Mouse (Mus musculus) spleen, adult 18-20 months (tissue): ENCODE results near the gene Dusp3.

Experiments used
- DNase-seq, 2 experiments: peaks; one replicate each; pipeline ENCODE4 v3.0.0; 2022; ENCODE audit warnings: mixed read lengths in 2 of 2

Gene Dusp3

DNA sequence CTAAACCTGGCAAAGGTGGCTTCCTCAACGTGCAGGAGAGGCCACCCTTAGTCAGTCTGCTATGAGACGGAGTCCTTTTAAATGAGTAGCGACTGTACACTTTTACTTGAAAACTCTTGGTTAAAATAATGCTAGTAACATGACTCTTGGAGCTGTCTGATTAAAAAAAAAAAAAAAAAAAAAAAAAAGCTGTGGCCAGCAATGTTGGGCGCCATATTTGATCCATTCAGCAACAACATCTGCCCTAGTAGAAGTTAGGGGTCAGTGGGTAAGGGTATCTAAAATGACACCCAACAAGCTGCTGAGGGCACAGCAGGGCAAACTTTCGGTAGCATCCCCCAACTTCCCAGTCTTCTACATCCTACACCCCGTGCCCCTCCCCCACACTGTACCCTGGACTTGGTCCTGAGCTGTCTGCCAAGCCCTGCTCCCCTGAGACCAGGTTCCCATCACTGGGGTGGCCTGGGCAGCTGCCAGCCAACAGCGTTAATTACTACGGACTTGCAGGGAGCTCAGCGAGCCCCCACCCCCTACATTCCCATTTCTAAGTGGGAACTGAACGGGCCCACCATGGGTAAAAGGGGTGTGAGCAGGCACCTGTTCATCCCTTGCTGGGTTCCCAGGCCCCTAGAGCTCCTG lies 59.7 kb downstream of the Dusp3 start:
- DNase-seq, result no peak

DNA sequence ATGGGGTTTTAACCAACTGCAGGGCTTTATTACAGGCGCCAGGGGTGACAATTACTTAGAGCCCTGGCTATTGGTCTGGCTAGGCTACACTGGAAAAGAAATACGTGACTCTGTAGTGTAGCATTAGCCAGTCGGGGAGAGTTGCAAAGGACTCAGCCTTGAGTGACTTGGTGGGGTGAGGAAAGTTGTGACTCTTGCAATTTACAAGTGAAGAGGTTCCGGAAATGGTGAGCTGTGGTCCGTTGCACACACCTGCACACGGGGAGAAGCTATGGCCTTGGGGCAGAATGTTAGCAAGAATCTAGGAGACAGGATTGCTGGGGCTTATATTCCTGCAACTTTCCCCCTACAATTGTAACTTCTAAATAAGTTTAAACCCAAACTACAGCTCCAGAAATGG lies 61.2 kb downstream of the Dusp3 start:
- DNase-seq, result no peak

DNA sequence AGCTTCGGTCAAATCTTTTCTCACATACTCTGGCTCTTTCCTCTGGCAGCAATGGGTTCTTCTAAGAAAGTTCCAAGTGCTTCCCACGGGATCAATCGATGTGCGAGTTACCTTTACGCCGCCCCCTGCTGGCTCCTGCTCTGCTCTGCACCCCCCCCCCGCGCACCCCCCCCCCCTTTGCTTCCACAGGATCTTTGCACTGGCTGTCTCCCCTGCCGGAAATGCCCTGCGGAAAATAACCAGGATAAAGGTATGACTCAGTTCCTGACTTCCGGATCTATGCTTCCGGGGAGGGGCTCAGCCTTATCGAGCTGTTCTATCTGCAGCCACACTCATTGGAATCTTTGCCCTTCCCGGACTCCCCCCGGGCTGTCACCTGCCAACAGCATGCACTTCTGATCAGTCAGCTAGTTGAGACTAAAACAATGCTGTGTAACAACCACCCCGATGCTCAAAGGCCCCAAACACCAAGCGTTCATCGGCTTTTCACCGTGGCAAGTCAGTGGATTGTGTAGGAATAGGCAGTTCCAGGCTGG lies 62.3 kb downstream of the Dusp3 start:
- no peak for DNase-seq

DNA sequence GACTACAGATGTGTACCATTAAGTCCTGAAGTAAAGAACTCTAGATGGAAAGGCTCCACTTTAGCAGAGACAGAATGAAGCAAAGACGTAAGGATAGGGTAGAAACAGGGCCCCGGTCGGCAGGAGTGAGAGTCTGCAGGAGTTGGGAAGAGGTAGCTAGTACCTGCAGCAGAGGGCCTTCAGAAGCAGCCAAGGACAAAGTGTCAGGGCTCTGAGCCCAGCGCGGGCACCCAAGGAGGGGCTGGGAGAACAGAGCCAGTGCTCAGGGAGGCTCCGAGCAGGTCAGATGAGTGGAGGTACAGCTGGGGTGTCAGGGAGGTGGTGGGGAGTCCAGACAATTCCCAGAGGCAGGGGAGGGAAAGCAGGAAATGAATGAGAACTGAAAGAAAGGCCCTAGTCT lies 62.8 kb downstream of the Dusp3 start:
- DNase-seq, result no peak

GRCm38 (mm10) chr11:101921361-101921952 lies 65.4 kb downstream of the Dusp3 start:
- DNase-seq, result no peak
